Mouse (Mus musculus): Measurements from ENCODE around the gene Vmp1.

Vmp1 gene

DNA sequence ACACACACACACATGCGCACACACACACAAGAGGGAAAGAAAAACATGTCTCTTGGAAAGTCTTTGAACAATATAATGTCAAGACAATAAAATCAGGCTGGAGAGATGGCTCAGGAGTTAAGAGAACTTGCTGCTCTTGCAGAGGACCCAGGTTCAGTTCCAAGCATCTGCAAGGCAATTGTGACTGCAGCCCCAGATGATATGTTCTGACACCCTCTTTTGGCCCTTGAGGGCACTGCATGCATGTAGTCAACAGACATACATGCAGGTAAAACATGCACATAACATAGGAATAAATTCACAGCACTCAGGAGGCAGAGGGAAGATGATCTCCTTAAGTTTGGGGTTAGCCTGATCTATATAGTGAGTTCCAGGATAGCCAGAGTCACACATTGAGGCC lies 136.2 kb downstream of the Vmp1 start:
- no peak for DNase-seq

DNA sequence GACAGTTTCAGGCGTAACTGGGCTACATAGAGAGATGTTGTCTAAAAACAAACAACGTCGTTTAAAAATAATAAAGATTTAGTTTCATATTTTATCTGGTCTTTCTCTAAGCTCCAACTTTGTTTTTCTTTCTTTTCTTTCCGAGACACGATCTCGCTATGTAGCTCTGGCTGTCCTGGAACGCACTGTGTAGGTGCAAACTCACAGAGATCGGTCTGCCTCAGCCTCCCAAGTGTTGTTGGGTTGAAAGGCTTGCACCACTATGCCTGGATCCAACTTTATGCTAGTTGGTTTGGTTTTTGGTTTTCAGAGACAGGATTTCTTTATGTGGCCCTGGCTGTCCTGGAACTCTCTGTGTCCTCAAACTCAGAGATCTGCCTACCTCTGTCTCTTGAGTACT lies 138.1 kb downstream of the Vmp1 start:
- no peak for DNase-seq

DNA sequence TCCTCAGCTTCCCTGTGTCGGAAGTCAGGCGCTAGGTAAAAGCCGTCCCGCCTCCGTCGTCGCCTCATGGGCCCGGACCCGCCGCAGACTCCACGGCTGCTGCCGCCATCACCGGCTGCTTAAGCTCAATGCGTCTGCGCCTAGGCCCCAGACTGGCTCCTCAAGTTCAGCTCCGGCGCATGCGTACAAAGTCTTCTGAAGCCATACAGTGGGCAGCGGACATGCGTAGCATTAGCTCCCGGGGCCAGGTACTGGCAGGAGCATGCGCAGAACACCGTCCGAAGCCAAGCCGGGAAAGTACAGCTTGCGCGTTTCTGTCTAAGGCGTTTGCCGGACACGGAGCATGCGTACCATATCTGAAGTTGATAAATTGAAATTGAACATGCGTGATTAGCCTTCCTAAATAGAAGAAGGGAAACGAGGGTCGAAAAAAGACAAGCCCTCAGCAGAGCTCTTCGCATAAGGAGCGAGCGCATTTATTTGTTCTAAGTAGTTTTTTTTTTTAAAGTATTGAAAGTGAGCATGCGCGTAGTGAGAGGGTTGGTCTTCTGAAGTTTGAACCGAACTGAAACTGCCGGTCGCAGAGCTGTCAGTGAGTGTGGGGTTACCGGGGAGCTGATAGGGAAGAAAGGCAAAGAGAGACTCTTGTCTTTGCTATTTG lies 138.9 kb downstream of the Vmp1 start, which contains the start of the genes Rps6kb1 and Tubd1:
Gene Rps6kb1, minus strand, starts transcription at position 167 of the 661 bp plus-strand sequence.
Gene Tubd1, plus strand, starts transcription at position 353 of the 661 bp plus-strand sequence.
- peak; percentile 98 for DNase-seq

DNA sequence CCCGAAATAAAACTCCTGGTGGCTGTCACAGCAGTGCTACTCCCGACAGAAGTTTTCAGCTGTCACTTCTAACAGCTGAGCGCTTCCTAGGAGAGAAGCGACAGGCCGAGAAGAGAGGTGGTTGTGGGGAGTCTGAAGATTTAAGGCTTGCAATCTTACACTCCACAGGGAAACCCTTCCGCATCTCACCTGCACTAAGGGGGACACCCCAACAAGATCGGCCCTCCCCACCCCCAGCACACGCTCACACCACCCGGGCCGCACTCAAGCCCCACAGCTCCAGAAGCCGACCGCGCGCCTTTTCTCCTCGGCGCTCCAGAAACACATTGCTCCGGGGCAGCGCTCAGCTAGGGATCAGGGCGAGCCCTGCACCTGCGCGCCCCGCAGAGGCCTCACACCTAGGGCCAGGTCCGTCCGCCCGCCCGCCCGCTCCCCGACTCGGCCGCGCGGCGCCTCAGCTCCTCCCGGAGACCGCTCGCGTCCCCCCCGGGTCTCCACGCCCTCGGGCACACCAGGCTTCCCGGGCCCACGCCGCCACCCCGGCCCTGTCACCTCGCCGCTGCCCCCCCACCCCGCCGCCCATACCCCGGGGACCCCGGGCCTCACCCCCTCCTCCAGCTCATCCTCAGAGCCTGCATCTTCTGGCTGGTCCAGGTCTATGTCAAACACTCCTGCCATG lies 139.5 kb downstream of the Vmp1 start:
- DNase-seq = no peak

DNA sequence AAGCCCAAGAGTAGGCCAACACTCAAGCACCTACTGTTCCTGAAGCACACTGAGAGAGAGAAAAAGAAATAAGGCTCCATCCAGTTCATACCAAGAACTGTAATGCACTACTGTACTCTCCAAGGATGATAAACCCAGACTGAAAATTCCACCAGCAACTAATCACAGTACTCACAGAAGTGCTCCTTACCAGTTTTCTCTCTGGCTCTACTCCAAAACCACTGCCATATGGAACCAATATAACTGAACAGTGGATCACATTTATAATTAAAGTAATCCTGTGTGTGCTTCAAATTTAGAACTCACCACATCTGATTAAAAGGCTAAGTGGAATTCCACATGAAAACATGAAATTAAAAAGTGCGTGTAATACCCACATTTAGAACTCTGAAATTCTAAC lies 140.8 kb downstream of the Vmp1 start:
- DNase-seq = no peak

DNA sequence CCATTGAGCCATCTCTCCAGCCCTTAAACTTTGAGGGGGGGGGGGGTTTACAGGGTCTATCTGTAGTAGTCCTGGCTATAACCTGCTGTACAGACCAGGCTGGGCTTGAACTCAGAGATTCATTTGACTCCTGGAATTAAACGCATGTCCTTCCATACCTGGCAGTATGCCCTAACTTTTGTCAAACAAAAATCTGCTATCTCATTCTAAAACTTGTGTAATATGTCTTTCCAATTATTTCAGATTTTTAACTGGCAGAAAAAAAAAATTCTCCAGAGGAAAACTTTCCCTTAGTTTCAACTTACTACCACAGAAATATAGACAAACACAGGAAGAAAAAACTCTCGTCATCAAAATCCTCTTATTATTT lies 143.2 kb downstream of the Vmp1 start:
- DNase-seq = no peak

DNA sequence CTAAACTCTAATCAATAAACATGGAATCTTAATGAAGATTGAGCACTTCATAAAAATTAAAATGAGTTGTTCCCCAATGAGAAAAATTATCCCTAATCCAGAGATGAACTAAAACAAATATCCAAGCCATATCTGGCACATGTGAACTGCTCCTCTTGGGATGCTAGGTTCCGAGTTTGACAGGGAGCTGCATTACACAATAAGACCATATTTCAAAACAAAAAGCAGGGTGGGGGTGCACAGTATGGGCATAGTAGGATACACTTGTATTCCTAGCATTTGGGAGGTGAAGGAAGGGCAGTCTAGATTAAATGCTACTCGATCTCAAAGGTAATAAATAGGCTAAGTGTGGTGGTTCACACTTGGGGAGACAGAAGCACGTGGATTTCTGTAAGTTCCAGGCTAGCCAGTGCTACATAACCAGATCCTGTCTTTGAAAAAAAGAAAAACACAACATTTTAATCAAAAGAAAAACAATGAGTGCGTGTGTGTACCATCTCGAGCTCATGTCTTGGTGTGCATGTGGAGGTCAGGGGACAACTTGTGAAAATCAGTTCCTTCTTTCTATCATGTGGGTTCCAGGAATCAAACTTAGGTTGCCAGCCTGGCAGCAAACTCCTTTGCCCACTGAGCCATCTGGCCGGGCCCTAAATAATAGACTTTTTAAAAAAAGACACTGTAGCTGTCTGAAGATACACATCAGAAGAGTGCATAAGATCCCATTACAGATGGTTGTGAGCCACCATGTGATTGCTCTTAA lies 143.7 kb downstream of the Vmp1 start:
- no peak for DNase-seq

DNA sequence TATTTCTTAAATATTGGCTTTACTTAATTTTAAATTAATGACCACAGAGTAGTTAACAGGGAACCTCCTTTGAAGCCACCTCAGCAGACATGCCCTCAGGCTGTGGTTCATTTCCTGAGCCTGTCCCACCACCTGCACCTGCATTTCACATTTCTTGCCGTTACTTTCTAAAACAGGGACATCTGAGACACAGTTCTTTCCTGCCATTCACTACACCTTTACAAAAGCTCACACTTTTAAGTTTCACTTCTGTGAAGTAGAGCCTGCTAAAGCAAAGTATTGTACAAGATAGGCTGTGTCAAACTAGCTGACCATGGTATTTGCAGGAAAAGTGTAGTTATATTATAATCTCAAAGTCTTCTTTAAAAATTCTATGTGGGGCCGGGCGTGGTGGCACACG lies 144.8 kb downstream of the Vmp1 start:
- no peak for DNase-seq

DNA sequence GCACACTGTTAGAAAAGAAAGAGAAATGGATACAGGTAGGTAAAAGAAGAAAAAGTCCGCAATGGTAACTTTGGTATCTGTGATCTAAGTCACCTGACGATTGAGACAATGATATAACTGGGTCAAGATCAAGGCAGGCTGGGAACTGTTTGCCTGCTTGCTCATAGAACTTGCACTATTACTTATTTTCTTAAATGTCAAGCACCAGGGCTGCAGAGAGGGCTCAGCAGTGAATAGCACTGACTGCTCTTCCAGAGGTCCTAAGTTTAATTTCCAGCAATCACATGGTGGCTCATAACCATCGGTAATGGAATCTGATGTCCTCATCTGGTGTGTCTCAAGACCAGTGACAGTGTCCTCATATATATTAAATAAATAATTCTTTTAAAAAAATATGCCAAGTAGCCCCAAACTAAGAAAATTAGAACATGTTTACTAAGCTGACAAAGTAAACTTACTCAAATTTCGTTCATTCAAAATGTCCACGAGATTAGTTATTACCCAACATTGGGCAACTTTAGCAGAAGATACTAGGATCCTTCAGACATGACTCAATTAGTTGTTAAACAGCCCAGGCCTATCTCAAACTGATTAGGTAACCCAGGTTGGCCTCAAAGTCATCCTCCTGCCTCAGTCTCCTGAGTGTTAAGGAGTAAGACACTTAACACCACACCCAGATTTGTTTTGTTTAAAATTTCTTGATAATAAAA lies 149.3 kb downstream of the Vmp1 start:
- no peak for DNase-seq

Measured in right cerebral cortex, postnatal 4 days (tissue).